Mouse (Mus musculus): ENCODE measurements around the gene Lemd1. TPM values are rescaled to one million over a fixed set of nuclear protein-coding genes. Genes with fewer than 3 reads are reported as not detected.

The Lemd1 gene
- total and polyA plus RNA-seq, 3 experiments = not detected

DNA sequence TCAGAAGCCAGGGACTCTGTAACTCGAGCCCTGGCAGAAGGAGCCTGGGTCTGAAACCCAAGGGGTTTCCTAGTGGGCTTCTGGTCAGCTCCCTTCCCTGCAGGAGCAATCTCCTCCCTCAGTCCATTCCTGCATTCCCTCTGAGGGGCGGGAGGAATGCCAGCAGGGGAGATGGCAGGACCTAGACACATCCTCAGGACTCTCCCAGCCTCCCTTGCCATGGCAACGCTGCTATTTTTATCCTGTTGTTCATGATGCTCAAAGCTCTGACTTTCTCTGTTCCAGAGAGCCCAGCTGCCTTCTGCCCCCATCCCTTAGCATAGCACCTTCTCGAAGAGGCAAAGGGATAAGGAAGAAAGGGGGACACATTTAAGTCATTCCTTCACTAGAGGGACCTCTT, 16.9 kb downstream of the Lemd1 start:
- Histone ChIP-seq H3K27ac (no peak overlapping the region), H3K79me2 (replicated peaks; ENCODE audit: control insufficient read depth, insufficient read depth, low read length) (no peaks in the 10 kb centered on the region), H3K4me1 (ENCODE audit: control insufficient read depth, insufficient read depth, low read length) (no peaks in the 10 kb centered on the region), H3K9ac (ENCODE audit: low read depth, low read length) (no peak overlapping the region), H3K36me3 (ENCODE audit: control insufficient read depth, insufficient read depth, low read length) (no peaks in the 10 kb centered on the region), H3K4me3 (no peak overlapping the region), H3K27me3 (ENCODE audit: control insufficient read depth, insufficient read depth, low read length) (no peaks in the 10 kb centered on the region)
- no peak for DNase-seq
- no peak for TF ChIP-seq CTCF (IDR thresholded peaks at IDR 0.05)
- TF ChIP-seq POLR2A (IDR thresholded peaks at IDR 0.05; ENCODE audit: insufficient read depth, low read depth, low read length) = no peak
- no peak for TF ChIP-seq EP300 (IDR thresholded peaks at IDR 0.05; ENCODE audit: insufficient read depth, low read depth, low read length)
- 21% methylated on average over 4 of the region's 4 CpGs for WGBS
- intact Hi-C loops (cut with DNase I) = no loop called here

DNA sequence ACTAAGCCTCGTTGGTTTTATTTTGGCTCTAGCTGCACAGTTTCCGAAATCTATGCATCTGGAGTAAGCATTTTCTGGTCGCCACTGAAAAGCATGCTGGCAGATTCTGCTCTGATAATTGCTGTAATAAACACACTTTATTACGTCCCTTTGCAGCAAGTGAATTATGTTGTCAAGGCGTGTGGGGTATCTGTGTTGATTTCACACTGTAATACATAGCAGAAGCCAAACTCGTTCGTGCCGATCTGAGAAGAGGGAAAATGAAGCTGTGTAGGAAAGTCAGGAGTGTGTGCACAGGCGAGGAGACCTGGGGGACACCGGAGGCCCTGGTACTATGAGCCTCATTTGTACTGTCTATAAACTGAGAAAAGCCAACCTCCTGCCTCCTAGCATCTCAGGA, 18.2 kb downstream of the Lemd1 start:
- intact Hi-C loops (cut with DNase I) = no loop called here
- H3K27ac ChIP-seq = no peak overlapping the region
- H3K9ac ChIP-seq (ENCODE audit: low read depth, low read length) = no peak overlapping the region
- H3K4me3 ChIP-seq = no peak overlapping the region
- TF ChIP-seq POLR2A (IDR thresholded peaks at IDR 0.05; ENCODE audit: insufficient read depth, low read depth, low read length) (no peak), EP300 (IDR thresholded peaks at IDR 0.05; ENCODE audit: insufficient read depth, low read depth, low read length) (no peak), CTCF (IDR thresholded peaks at IDR 0.05) (no peak)
- 84% methylated on average over 10 of the region's 10 CpGs for WGBS
- no peaks in the 10 kb centered on the region for H3K27me3 ChIP-seq (ENCODE audit: control insufficient read depth, insufficient read depth, low read length)
- DNase-seq = no peak
- no peaks in the 10 kb centered on the region for H3K36me3 ChIP-seq (ENCODE audit: control insufficient read depth, insufficient read depth, low read length)
- H3K79me2 ChIP-seq (replicated peaks; ENCODE audit: control insufficient read depth, insufficient read depth, low read length) = no peaks in the 10 kb centered on the region
- H3K4me1 ChIP-seq (ENCODE audit: control insufficient read depth, insufficient read depth, low read length) = no peaks in the 10 kb centered on the region

DNA sequence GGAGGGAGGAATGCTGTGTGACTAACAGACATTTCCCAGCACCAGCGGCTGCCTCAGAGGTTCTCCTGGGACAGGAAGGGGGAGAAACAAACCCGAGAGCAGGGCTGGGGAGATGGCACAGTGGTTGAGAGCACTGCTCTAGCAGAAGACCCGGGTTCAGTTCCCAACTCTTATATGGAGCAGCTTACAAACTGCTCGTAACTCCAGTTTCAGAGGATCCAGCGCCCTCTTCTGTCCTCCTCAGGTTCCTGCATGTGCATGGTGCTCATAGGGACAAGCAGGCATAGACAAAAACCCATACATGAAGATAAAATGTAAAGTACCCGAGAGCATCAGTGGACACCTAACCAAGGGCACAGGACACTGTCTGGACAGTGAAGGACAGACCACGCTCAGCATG, 19.7 kb downstream of the Lemd1 start:
- Histone ChIP-seq H3K79me2 (replicated peaks; ENCODE audit: control insufficient read depth, insufficient read depth, low read length) (no peaks in the 10 kb centered on the region), H3K27ac (no peak overlapping the region), H3K36me3 (ENCODE audit: control insufficient read depth, insufficient read depth, low read length) (no peaks in the 10 kb centered on the region), H3K4me1 (ENCODE audit: control insufficient read depth, insufficient read depth, low read length) (no peaks in the 10 kb centered on the region), H3K4me3 (no peak overlapping the region), H3K9ac (ENCODE audit: low read depth, low read length) (no peak overlapping the region), H3K27me3 (ENCODE audit: control insufficient read depth, insufficient read depth, low read length) (no peaks in the 10 kb centered on the region)
- intact Hi-C loops (cut with DNase I) = no loop called here
- no peak for TF ChIP-seq EP300 (IDR thresholded peaks at IDR 0.05; ENCODE audit: insufficient read depth, low read depth, low read length)
- TF ChIP-seq POLR2A (IDR thresholded peaks at IDR 0.05; ENCODE audit: insufficient read depth, low read depth, low read length) = no peak
- TF ChIP-seq CTCF (IDR thresholded peaks at IDR 0.05) = peak; percentile 60
- WGBS = 21% methylated on average over 7 of the region's 7 CpGs
- no peak for DNase-seq

DNA sequence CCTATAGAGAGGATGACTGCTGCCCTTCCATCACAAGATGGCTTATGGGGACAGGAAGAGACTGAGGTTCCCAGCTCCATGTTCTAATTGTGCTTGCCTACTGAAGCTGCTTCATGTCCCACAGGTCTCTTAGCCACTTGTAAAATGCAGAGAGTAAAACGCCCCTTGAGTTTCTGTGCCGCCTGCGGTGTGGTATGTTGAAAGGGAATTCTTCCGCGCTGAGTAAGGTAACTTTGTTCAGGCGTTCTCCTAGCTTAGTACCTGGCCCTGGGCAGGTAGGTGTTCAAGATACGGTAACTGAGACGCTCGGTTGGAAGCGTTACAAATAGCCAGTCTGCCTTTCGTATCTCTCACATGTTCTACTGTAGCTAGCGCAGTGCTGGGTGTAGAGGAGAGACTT, 20.4 kb downstream of the Lemd1 start:
- Histone ChIP-seq H3K27me3 (ENCODE audit: control insufficient read depth, insufficient read depth, low read length) (no peaks in the 10 kb centered on the region), H3K27ac (no peak overlapping the region), H3K36me3 (ENCODE audit: control insufficient read depth, insufficient read depth, low read length) (no peaks in the 10 kb centered on the region), H3K4me3 (no peak overlapping the region), H3K9ac (ENCODE audit: low read depth, low read length) (no peak overlapping the region), H3K79me2 (replicated peaks; ENCODE audit: control insufficient read depth, insufficient read depth, low read length) (no peaks in the 10 kb centered on the region), H3K4me1 (ENCODE audit: control insufficient read depth, insufficient read depth, low read length) (no peaks in the 10 kb centered on the region)
- TF ChIP-seq CTCF (IDR thresholded peaks at IDR 0.05) = no peak
- no peak for DNase-seq
- intact Hi-C loops (cut with DNase I) = no loop called here
- WGBS = 39% methylated on average over 12 of the region's 12 CpGs

DNA sequence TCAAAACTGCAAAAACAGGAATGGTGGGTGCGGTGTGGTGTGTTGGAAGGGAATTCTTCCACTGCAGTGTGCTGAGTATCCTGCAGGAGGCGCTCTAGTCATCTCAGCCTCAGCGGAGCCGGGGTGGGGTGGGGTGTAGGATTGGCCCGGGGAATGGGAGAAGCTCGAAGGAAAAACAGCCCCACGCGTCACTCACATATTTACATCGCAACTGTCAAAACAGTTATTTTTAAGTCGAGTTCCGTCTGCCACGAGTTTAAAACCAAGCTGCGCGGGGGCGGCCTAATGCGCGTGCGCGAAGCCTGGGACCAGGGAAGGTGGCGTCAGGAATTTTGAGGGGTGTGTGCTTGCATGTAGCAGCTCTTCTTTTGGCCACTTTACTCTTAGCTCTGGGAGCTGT, 21.0 kb downstream of the Lemd1 start:
- Histone ChIP-seq H3K27ac (no peak overlapping the region), H3K27me3 (ENCODE audit: control insufficient read depth, insufficient read depth, low read length) (no peaks in the 10 kb centered on the region), H3K36me3 (ENCODE audit: control insufficient read depth, insufficient read depth, low read length) (no peaks in the 10 kb centered on the region), H3K9ac (ENCODE audit: low read depth, low read length) (no peak overlapping the region), H3K4me3 (peak overlapping the region; percentile 30), H3K79me2 (replicated peaks; ENCODE audit: control insufficient read depth, insufficient read depth, low read length) (no peaks in the 10 kb centered on the region), H3K4me1 (ENCODE audit: control insufficient read depth, insufficient read depth, low read length) (no peaks in the 10 kb centered on the region)
- intact Hi-C loops (cut with DNase I) = no loop called here
- TF ChIP-seq EP300 (IDR thresholded peaks at IDR 0.05; ENCODE audit: insufficient read depth, low read depth, low read length) (no peak), CTCF (IDR thresholded peaks at IDR 0.05) (peak; percentile 80), POLR2A (IDR thresholded peaks at IDR 0.05; ENCODE audit: insufficient read depth, low read depth, low read length) (no peak)
- 11% methylated on average over 20 of the region's 20 CpGs for WGBS
- DNase-seq = peak; percentile 53 to 69

DNA sequence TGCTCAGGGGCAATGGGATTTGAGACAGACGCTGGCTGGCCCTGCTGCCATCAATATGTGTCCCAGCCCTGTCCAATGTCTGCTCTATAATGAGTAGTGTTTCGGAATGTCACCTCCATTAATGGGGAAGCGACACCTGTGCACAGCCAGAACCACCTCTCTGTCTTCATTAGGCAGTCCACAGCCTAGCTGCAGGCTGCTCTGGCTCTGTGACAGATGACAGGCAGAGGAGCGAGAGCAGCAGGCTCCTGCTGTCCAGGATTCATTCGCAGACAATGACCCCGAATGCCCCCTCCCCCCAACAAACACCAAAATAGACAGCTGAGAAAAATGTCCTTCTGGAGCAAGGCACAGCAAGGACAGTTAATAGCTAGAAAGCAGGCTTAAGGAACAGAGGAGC, 21.8 kb downstream of the Lemd1 start:
- no peak overlapping the region for H3K4me3 ChIP-seq
- WGBS = 48% methylated on average over 6 of the region's 6 CpGs
- intact Hi-C loops (cut with DNase I) = no loop called here

More for the DNA sequence above, 21.8 kb downstream of the Lemd1 start:
- Histone ChIP-seq H3K9ac (ENCODE audit: low read depth, low read length) (no peak overlapping the region), H3K4me1 (ENCODE audit: control insufficient read depth, insufficient read depth, low read length) (no peaks in the 10 kb centered on the region), H3K27ac (no peak overlapping the region), H3K79me2 (replicated peaks; ENCODE audit: control insufficient read depth, insufficient read depth, low read length) (no peaks in the 10 kb centered on the region), H3K36me3 (ENCODE audit: control insufficient read depth, insufficient read depth, low read length) (no peaks in the 10 kb centered on the region), H3K27me3 (ENCODE audit: control insufficient read depth, insufficient read depth, low read length) (no peaks in the 10 kb centered on the region)
- no peak for DNase-seq
- TF ChIP-seq EP300 (IDR thresholded peaks at IDR 0.05; ENCODE audit: insufficient read depth, low read depth, low read length) = no peak
- TF ChIP-seq CTCF (IDR thresholded peaks at IDR 0.05) = no peak
- no peak for TF ChIP-seq POLR2A (IDR thresholded peaks at IDR 0.05; ENCODE audit: insufficient read depth, low read depth, low read length)
